Mouse (Mus musculus): Measurements from ENCODE around the gene Akr1a1. TPM values are rescaled to one million over a fixed set of nuclear protein-coding genes. Genes with fewer than 3 reads are reported as not detected.

Gene Akr1a1
- total RNA-seq, 2 experiments from 2014 or later, result 376 to 408 TPM

DNA sequence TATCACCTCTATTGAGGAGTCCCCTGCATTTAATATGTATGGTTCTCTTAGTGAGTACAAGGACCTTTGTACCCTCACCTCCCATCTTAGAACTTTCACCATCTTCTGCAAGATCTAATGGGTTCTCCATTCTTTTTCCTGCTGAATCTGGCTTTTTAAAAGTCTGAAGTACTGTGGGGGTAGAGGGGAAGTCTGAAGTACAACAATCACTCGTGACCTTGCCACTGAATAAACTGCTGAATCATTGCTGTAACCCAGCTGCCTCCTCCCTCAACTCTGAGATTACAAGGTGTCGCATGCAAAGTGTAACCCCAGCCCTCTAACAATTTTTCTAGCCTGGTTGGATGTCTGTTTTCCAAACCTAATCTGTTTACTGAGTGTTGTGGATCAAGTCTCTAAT is 3.6 kb upstream of the Akr1a1 start:
- Histone ChIP-seq H3K27ac (no peak overlapping the region), H3K4me3 (no peak overlapping the region)
- intact Hi-C loops (cut with DNase I), result no loop called here
- no peak for TF ChIP-seq CTCF (IDR thresholded peaks at IDR 0.05)
- no peak for DNase-seq (ENCODE audit: extremely low spot score in 1 of 2, low spot score in 2 of 2)

DNA sequence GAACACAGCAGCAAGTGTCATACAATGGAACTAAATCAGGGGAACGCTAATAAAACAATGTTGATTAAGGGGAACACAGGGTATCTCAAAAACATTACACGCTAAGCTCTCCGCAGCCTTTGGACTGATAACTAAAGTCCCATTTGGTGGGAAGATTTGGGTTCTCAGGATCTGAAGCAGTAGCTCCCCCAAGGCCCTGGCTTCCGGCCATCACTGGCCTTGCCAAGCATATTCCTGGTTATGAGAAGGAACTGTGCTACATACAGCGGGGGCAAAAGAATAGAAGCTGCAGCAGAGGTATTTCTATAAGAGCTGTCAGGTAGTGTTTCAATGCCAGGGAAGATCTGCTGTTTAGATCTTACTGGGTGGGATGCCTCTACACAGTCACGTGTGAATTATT is 1.7 kb upstream of the Akr1a1 start:
- intact Hi-C loops (cut with DNase I), result no loop called here
- TF ChIP-seq CTCF (IDR thresholded peaks at IDR 0.05), result no peak
- no peak overlapping the region for H3K27ac ChIP-seq
- no peak for DNase-seq (ENCODE audit: extremely low spot score in 1 of 2, low spot score in 2 of 2)
- H3K4me3 ChIP-seq, result no peak overlapping the region

DNA sequence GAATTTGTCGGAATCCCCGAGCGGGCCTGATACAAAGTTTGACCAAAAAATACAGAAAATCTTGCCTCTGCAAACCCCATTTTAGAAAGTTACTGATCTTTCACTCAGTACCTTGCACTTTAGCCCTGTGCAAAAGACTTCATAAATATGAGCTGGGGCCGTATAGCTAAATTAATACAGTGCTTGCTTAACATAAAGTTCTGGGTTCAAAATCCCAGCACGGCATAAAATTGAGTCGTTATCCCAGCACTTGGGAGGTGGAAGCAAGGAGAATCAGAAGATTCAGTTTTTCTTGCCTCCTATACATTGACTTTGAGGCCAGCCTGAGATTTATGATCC is 286 bp upstream of the Akr1a1 start:
- peak overlapping the region; percentile 76 for H3K27ac ChIP-seq
- DNase-seq (ENCODE audit: extremely low spot score in 1 of 2, low spot score in 2 of 2), result no peak
- TF ChIP-seq CTCF (IDR thresholded peaks at IDR 0.05), result no peak
- intact Hi-C loops (cut with DNase I), result loop anchor here (2.0 kb wide), 2 partner anchors 25 to 33 kb away; partner anchors contain the start of genes Nasp and Prdx1
- H3K4me3 ChIP-seq, result peak overlapping the region; percentile 89

DNA sequence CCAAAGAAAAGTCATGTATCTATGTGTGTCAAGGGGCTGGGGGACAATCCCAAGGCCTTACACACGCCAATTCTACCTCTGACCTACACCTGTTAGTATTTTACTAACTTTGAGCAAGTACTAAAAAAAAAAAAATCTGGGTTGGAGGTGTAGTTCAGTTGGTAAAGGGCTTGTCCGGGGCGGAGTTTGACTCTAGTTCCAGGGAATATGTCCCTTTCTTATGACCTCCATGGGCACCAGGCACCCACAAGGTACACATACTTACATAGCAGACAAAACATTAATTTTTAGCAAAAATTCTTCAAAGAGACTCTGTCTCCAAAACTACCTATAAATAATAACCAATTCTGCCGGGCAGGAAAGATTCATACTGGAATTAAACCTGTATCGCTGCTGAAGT is 1.1 kb downstream of the Akr1a1 start:
- intact Hi-C loops (cut with DNase I), result loop anchor here (2.0 kb wide), 2 partner anchors 24 to 34 kb away; partner anchors contain the start of genes Nasp and Prdx1
- DNase-seq (ENCODE audit: extremely low spot score in 1 of 2, low spot score in 2 of 2), result no peak

DNA sequence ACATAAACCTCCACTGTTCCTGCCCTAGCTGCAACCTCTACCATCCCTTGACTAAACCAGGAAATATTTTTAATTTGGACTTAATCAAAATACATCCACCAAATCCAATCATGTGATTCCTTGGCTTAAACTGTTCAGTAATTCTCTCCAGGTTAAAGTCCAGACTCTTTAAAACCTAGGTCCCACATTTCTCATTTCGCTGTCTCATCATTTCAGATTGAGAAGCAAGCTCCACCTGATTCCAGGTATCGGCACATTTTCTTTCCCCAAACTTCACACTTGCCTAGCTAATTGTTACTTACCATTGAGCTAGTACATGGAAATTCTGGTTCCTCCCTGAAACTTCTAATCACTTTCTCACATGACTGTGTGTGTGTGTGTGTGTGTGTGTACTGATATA is 2.1 kb downstream of the Akr1a1 start:
- Histone ChIP-seq H3K27ac (no peak overlapping the region), H3K4me3 (no peak overlapping the region)
- no peak for DNase-seq (ENCODE audit: extremely low spot score in 1 of 2, low spot score in 2 of 2)
- no peak for TF ChIP-seq CTCF (IDR thresholded peaks at IDR 0.05)
- intact Hi-C loops (cut with DNase I), result no loop called here

More for the DNA sequence above, 1.1 kb downstream of the Akr1a1 start:
- H3K27ac ChIP-seq, result peak overlapping the region; percentile 76
- peak overlapping the region; percentile 89 for H3K4me3 ChIP-seq
- no peak for TF ChIP-seq CTCF (IDR thresholded peaks at IDR 0.05)

DNA sequence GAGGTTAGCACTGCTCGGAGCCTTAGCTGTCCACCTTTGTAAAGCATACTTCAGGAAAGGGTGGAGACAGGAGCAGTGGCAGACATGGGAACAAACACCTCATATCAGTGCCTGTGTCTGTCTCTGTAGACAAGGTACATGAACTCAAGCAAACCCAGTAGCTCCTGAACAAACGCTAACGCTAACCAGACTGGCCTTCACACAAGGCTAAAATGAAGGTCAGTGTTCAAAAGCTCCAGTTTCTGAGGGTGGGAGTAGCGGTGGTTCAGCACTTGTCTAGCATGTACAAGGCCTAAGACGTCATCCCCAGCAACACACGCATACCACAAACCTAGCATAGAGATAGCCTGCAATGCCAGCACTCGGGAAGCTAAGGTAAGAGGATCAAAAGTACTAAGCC is 5.9 kb downstream of the Akr1a1 start:
- intact Hi-C loops (cut with DNase I), result no loop called here
- no peak for TF ChIP-seq CTCF (IDR thresholded peaks at IDR 0.05)
- H3K4me3 ChIP-seq, result no peak overlapping the region
- H3K27ac ChIP-seq, result no peak overlapping the region
- no peak for DNase-seq (ENCODE audit: extremely low spot score in 1 of 2, low spot score in 2 of 2)

DNA sequence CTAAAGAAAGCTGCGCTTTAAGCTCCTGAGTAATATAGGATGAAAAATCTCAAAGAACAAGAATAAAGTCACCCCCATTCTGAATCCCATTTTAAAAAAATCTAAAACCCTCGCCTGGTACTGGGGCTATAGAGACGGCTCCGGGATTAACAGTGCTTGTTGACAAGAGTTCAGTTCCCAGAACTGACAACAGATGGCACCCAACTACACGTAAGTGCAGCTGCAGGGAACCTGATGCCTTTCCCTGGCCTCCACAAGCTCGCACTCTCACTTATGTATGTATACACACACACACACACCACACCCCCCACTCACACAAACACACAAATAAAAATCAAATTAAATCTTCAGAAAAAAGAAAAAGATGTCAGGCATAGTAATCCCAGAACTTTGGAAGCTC is 7.2 kb downstream of the Akr1a1 start:
- Histone ChIP-seq H3K27ac (no peak overlapping the region), H3K4me3 (no peak overlapping the region)
- intact Hi-C loops (cut with DNase I), result no loop called here
- TF ChIP-seq CTCF (IDR thresholded peaks at IDR 0.05), result peak; percentile 48
- DNase-seq (ENCODE audit: extremely low spot score in 1 of 2, low spot score in 2 of 2), result no peak

DNA sequence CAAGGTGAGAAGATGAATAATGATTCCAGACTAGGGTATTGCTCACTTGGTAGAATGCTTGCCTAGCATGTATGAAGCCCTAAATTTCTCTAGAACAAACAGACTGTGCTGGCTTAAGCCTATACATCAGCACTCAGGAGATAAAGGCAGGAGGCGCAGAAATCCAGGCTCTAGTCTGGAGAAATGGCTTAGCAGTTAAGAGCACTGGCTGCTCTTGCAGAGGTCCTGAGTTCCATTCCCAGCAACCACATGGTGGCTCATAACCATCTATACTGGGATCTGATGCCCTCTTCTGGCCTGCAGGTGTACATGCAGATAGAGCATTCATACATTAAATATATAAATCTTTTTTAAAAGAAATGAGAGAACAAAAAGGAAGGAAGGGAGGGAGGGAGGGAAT is 9.4 kb downstream of the Akr1a1 start:
- intact Hi-C loops (cut with DNase I), result no loop called here
- TF ChIP-seq CTCF (IDR thresholded peaks at IDR 0.05), result peak; percentile 21
- H3K4me3 ChIP-seq, result no peak overlapping the region
- no peak overlapping the region for H3K27ac ChIP-seq
- DNase-seq (ENCODE audit: extremely low spot score in 1 of 2, low spot score in 2 of 2), result no peak

DNA sequence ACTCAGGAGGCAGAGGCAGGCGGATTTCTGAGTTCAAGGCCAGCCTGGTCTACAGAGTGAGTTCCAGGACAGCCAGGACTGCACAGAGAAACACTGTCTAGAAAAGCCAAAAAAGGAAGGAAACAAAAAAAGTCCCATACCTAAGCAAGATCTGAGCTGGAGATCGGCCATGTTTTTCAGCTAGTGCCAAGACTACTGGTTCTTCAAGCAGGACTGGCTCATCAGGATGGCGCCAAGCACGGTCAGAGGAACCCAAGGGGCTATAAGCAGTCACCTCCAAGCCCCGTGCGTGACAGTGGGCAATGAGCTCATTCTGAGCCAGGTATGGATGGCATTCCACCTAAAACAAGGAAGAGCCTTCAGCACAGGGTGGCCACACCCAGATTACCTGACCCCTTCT is 12.7 kb downstream of the Akr1a1 start:
- Histone ChIP-seq H3K4me3 (no peak overlapping the region), H3K27ac (no peak overlapping the region)
- TF ChIP-seq CTCF (IDR thresholded peaks at IDR 0.05), result no peak
- DNase-seq (ENCODE audit: extremely low spot score in 1 of 2, low spot score in 2 of 2), result no peak
- intact Hi-C loops (cut with DNase I), result no loop called here

DNA sequence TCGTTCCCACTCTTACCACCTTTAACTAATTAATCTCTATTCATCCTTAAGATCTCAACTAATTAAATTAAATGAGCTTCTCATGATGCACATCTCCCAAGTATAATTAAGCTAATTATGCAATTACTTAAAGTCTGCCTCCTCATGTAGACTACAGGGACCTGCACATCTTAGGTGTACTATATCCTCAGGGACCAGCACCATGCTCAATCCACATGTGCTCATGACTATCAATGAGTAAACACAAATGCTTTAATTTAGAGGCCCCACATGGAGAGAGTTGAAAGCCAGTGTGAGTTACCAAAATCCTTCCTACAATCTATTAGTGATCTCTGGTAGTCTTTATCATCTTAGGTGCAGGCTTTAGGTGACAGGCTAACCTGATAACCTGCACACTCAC is 16.3 kb downstream of the Akr1a1 start:
- no peak for TF ChIP-seq CTCF (IDR thresholded peaks at IDR 0.05)
- no peak overlapping the region for H3K4me3 ChIP-seq
- intact Hi-C loops (cut with DNase I), result no loop called here
- no peak for DNase-seq (ENCODE audit: extremely low spot score in 1 of 2, low spot score in 2 of 2)
- no peak overlapping the region for H3K27ac ChIP-seq

DNA sequence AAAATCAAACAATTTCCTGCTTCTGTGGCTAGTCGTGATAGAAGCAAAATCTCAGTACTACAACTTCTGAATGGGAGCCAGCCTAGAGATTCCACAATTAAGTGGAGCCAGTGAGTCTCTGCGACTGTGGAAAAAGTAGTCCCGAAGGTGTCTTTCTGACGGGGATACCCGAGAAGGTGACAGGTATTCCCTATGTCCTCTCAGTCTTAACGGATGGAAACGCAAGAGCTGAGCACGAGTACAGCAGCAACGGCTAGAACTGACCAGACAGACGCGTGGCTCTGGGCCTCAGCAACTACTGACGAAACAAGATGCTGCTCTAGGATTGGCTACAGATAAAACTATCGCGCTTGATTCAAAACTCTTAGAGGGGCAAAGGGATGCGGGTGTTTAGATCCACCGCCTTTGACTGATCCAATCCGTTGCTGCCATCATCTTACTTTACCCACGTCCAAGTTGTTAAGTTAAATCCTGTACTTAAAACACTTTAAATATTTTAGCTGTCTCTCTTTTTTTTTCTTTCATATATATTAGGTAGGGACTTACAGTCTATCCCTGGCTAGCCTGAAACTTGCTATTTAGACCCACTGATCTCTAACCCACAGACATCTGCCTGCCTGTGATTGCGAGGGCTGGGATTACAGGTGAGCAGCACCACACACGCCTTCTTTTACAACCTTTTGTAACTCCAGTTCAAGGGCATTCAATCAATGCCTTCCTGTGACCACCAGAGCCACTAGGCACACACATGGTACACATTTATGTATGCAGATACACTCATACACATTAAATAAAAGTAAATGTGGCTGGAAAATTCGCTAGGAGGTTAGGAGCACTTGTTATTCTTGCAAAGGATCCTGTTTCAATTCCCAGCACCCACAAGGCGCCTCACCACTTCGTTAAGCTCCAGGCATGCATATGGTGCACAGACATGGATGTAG is 23.5 kb downstream of the Akr1a1 start, which contains the start of gene Nasp:
Gene Nasp (minus strand): TSS at position 220 of the 941 bp plus-strand sequence.
- intact Hi-C loops (cut with DNase I), result loop anchor here (2.0 to 5.0 kb wide), 2 partner anchors 23 to 71 kb away; partner anchors contain the start of genes Akr1a1, Gpbp1l1 and Tmem69
- peak; percentile 71 to 74 for DNase-seq (ENCODE audit: extremely low spot score in 1 of 2, low spot score in 2 of 2)
- no peak for TF ChIP-seq CTCF (IDR thresholded peaks at IDR 0.05)
- Histone ChIP-seq H3K4me3 (peak within 1 kb of the TSS; percentile 99), H3K27ac (peak within 1 kb of the TSS; percentile 72)

DNA sequence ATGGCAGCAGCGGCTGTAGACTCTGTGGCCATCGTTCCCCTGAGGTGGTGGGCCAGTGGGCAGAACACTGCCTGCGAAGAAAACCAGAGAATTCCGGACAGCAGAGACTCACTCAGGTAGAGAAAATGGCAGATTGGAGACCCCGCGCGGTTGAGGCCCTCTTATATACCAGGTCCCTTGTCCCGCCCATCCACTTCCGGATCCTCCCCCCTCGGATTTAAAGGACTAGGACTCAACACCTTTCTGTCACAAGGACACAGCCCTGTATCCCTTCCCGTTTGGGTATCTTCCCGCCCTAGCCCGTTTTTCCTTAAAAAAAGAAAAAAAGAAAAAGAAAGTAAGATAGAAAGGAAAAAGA is 24.1 kb downstream of the Akr1a1 start:
- DNase-seq (ENCODE audit: extremely low spot score in 1 of 2, low spot score in 2 of 2), result peak; percentile 85 to 87
- intact Hi-C loops (cut with DNase I), result loop anchor here (2.0 to 5.0 kb wide), 2 partner anchors 23 to 70 kb away; partner anchors contain the start of genes Akr1a1, Gpbp1l1 and Tmem69
- H3K4me3 ChIP-seq, result peak overlapping the region; percentile 99
- peak overlapping the region; percentile 72 for H3K27ac ChIP-seq
- TF ChIP-seq CTCF (IDR thresholded peaks at IDR 0.05), result no peak

All from left cerebral cortex, adult 2 months (tissue).